Mouse (Mus musculus): ENCODE results near the gene Fam229b. TPM values are rescaled to one million over a fixed set of nuclear protein-coding genes. Genes with fewer than 3 reads are reported as not detected.

Fam229b gene
- polyA plus RNA-seq, 1 experiment: 7.2 TPM

DNA sequence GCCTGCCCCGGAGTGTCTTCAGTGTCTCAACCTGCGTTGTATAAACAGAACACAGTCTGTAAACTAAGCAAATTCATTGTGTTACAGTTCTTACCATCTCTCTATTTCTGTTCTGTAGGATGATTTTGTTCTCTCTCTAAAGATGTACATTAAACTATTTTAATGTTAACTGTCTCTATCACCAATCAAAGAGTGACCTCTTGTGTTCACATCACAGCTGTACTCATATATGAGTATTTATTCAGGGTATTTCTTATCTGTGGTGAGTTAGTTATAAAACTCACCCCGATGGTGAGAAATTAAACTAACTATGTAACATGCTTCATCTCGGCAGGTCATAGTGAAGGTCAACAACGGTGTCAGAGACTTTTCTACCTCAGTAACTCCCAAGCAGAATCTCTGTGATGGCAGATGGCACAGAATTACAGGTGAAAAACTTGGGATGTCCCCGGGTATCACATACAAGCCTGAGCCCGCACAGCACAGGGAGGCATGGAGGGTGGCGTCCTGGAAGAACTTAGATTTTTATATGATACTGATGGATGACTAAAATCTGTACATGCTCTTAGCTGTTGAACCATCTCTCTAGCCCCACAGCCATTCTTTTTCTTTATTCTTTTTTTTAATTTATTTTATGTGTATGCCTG lies 28.8 kb downstream of the Fam229b start:
- Histone ChIP-seq H3K36me3 (ENCODE audit: control insufficient read depth, insufficient read depth, low read length) (no peaks in the 10 kb centered on the region), H3K4me1 (ENCODE audit: control insufficient read depth, insufficient read depth, low read length) (no peaks in the 10 kb centered on the region), H3K27me3 (replicated peaks; ENCODE audit: control insufficient read depth, insufficient read depth, low read length) (no peaks in the 10 kb centered on the region), H3K27ac (ENCODE audit: insufficient read depth, low read depth, low read length) (no peak overlapping the region), H3K4me3 (ENCODE audit: insufficient read depth, low read depth, low read length) (no peak overlapping the region)
- 87% methylated on average over 8 of the region's 8 CpGs for WGBS
- TF ChIP-seq POLR2A (IDR thresholded peaks at IDR 0.05; ENCODE audit: low read depth, low read length) (no peak), CTCF (conservative IDR thresholded peaks at IDR 0.05; ENCODE audit: insufficient read depth, insufficient read length, low read depth, low read length) (no peak)
- DNase-seq: no peak

DNA sequence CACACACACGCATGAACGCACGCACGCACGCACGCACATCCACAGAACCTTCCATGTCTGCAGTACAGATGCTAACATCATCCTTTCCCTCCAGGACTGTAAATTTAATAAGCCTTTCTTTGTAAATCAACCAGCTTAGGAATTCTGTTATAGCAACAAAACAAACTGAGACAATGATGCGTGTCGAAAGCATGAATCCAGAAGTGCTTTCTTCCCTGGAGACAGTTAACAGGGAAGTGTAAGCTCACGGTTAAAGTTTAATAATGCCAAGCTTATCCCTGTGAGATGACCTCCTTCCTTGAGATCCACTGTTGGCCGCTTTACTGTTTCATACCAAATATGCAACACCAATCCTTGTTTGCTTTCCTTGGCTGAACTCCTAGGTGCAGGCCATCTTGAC lies 35.0 kb downstream of the Fam229b start:
- Histone ChIP-seq H3K36me3 (ENCODE audit: control insufficient read depth, insufficient read depth, low read length) (no peaks in the 10 kb centered on the region), H3K27me3 (replicated peaks; ENCODE audit: control insufficient read depth, insufficient read depth, low read length) (no peaks in the 10 kb centered on the region), H3K27ac (ENCODE audit: insufficient read depth, low read depth, low read length) (no peak overlapping the region), H3K4me1 (ENCODE audit: control insufficient read depth, insufficient read depth, low read length) (no peaks in the 10 kb centered on the region), H3K4me3 (ENCODE audit: insufficient read depth, low read depth, low read length) (no peak overlapping the region)
- TF ChIP-seq POLR2A (IDR thresholded peaks at IDR 0.05; ENCODE audit: low read depth, low read length) (no peak), CTCF (conservative IDR thresholded peaks at IDR 0.05; ENCODE audit: insufficient read depth, insufficient read length, low read depth, low read length) (no peak)
- DNase-seq: peak; percentile 3
- 69% methylated on average over 10 of the region's 10 CpGs for WGBS

DNA sequence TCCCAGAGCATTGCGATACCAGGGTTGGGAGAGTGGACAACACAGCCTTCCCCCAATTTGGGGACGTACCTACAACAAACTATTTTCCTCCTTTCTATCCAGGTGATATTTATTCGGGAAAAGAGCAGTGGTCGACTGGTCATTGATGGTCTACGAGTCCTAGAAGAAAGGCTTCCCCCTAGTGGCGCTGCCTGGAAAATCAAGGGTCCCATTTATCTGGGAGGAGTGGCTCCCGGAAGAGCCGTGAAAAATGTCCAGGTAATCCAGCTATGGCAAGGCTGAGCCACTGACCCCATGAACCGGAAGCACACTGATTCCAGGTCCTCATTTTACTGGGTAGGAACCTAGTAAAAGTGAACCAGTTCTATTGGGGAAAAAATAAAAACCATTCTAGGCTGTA lies 36.7 kb downstream of the Fam229b start:
- WGBS: 78% methylated on average over 9 of the region's 9 CpGs
- Histone ChIP-seq H3K27me3 (replicated peaks; ENCODE audit: control insufficient read depth, insufficient read depth, low read length) (no peaks in the 10 kb centered on the region), H3K27ac (ENCODE audit: insufficient read depth, low read depth, low read length) (no peak overlapping the region), H3K4me3 (ENCODE audit: insufficient read depth, low read depth, low read length) (no peak overlapping the region), H3K4me1 (ENCODE audit: control insufficient read depth, insufficient read depth, low read length) (no peaks in the 10 kb centered on the region), H3K36me3 (ENCODE audit: control insufficient read depth, insufficient read depth, low read length) (no peaks in the 10 kb centered on the region)
- DNase-seq: peak; percentile 10
- no peak; the same call in 1 of the 2 replicates for TF ChIP-seq CTCF (conservative IDR thresholded peaks at IDR 0.05; ENCODE audit: insufficient read depth, insufficient read length, low read depth, low read length)
- TF ChIP-seq POLR2A (IDR thresholded peaks at IDR 0.05; ENCODE audit: low read depth, low read length): no peak

DNA sequence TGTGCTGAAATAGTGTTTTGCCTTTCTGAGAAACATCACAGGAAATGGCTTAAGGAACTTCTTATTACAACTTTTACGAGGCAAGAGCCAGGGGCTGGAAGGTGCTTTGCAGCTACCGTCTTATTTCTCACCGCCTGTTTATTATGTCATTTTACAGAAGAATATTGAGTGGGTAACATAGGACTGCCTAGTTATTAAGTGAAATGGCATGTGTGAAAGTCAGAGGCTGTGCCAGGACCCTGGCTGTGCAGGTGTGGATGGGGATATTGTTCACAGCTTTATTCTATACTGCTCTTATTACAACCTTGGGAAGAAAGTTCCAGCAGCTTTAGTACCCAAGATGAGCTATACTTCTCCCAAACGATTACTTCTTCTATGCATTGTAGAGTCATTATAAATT lies 61.7 kb downstream of the Fam229b start:
- DNase-seq: no peak
- H3K27ac ChIP-seq (ENCODE audit: insufficient read depth, low read depth, low read length): no peak overlapping the region
- no peaks in the 10 kb centered on the region for H3K4me1 ChIP-seq (ENCODE audit: control insufficient read depth, insufficient read depth, low read length)
- no peak overlapping the region for H3K4me3 ChIP-seq (ENCODE audit: insufficient read depth, low read depth, low read length)
- H3K27me3 ChIP-seq (replicated peaks; ENCODE audit: control insufficient read depth, insufficient read depth, low read length): no peaks in the 10 kb centered on the region
- no peaks in the 10 kb centered on the region for H3K36me3 ChIP-seq (ENCODE audit: control insufficient read depth, insufficient read depth, low read length)
- 75% methylated on average over 4 of the region's 4 CpGs for WGBS
- TF ChIP-seq POLR2A (IDR thresholded peaks at IDR 0.05; ENCODE audit: low read depth, low read length) (no peak), CTCF (conservative IDR thresholded peaks at IDR 0.05; ENCODE audit: insufficient read depth, insufficient read length, low read depth, low read length) (no peak)

Other genes with a start within 250 kb of the Fam229b start
- gene Lama4, start 168.4 kb downstream of the Fam229b start, polyA plus RNA-seq (2012; rRNA removed): 8.1 and 9.0 TPM in 2 replicates
- 1.3 TPM in 2 replicates for gene Tube1, start 62 bp upstream of the Fam229b start, polyA plus RNA-seq (2012; rRNA removed)
- gene Ccn6, start 29.9 kb upstream of the Fam229b start, polyA plus RNA-seq (2012; rRNA removed): 0.05 and 0.16 TPM in 2 replicates
- 10.6 and 12.9 TPM in 2 replicates for gene Fyn, start 234.9 kb upstream of the Fam229b start, polyA plus RNA-seq (2012; rRNA removed)

Data from kidney, adult 2 months (tissue).